Mouse (Mus musculus) midbrain, embryonic 12.5 days (tissue): ENCODE measurements around the gene Meig1. TPM values are rescaled to one million over a fixed set of nuclear protein-coding genes. Genes with fewer than 3 reads are reported as not detected.
"Not testable (repeated sequence)": the region's sequence is repeated elsewhere in the genome, so short reads cannot be mapped to it uniquely, and the experiment has no call there.

Source experiments
- ATAC-seq: fragments of 200-750 bp; cut with Nextera tagmentation; 2 replicates; pipeline ENCODE4 v1.8.0; 2017; ENCODE audit warnings: low read depth, moderate TSS enrichment, moderate library complexity; ENCODE audit not compliant: low FRiP score
- H3K27ac ChIP-seq: fragments of 300-500 bp; sonication (generic); replicated peaks from 2 replicates; pipeline ENCODE4 v1.5.1; 2016; ENCODE audit warnings: mild to moderate bottlenecking
- H3K27me3 ChIP-seq: fragments of 300-500 bp; sonication (generic); 2 replicates; pipeline ENCODE4 v1.6.1; 2016; ENCODE audit warnings: mild to moderate bottlenecking
- H3K36me3 ChIP-seq: fragments of 300-500 bp; sonication (generic); 2 replicates; pipeline ENCODE4 v1.6.1; 2016
- H3K4me1 ChIP-seq: fragments of 300-500 bp; sonication (generic); 2 replicates; pipeline ENCODE4 v1.6.1; 2016
- H3K4me2 ChIP-seq: fragments of 300-500 bp; sonication (generic); replicated peaks from 2 replicates; pipeline ENCODE4 v1.6.1; 2016; ENCODE audit warnings: mild to moderate bottlenecking, moderate library complexity
- H3K4me3 ChIP-seq: fragments of 300-500 bp; sonication (generic); 2 replicates; pipeline ENCODE4 v1.5.1; 2016; ENCODE audit warnings: mild to moderate bottlenecking
- H3K9ac ChIP-seq: fragments of 300-500 bp; sonication (generic); replicated peaks from 2 replicates; pipeline ENCODE4 v1.6.1; 2016; ENCODE audit warnings: mild to moderate bottlenecking, moderate library complexity
- H3K9me3 ChIP-seq: fragments of 300-500 bp; sonication (generic); 2 replicates; pipeline ENCODE4 v1.6.1; 2016; ENCODE audit warnings: mild to moderate bottlenecking
- WGBS: fragments of 180-500 bp; shearing (Covaris S2); methylation state at CpG from one replicate; pipeline ENCODE4 v1.1.7; 2016; 5-methylcytosine and 5-hydroxymethylcytosine counted together
- polyA plus RNA-seq: library from polyadenylated mRNA; unstranded; fragments of >200 nt; fragmentation: Nextera tagmentation; extraction: Ambion mirVana; gene quantifications from 2 replicates; pipeline ENCODE4 v1.2.1, GENCODE M21; 2016

Meig1 gene
- polyA plus RNA-seq, 1 experiment from 2014 or later = not detected

DNA sequence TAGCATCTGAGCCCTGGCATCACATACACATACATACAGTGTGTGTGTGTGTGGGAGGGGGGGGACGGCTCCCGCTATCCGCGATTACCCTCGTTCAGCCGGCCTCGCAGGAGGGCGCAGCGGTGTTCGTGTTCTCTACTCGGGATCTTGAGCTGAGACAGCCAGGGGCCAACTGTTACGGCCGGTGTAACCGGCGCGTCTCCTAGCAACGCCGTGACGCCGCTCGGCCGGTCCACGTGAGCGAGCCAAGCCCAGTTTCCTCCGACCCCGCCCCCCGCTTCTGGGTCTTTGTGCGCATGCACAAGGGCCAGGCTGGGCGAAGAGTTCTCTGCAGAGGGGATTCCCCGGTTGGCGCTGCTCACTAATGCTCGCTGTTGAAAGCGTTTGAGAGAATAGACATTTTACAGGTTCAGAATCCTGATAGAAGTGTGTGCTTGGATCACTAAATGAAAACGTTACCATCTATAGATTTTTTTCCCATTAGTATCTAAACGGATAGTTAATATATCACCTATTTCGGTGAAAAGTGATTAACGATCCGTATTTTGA lies 3.5 kb downstream of the Meig1 start:
- Histone ChIP-seq H3K9ac (no peak overlapping the region; the same call in 1 of the 2 replicates), H3K36me3 (no peaks in the 10 kb centered on the region), H3K4me3 (peak overlapping the region; percentile 46), H3K4me1 (peaks cover 12% of the 10 kb centered on the region), H3K9me3 (no peaks in the 10 kb centered on the region), H3K27me3 (peaks cover 24% of the 10 kb centered on the region), H3K4me2 (peak overlapping the region; percentile 63), H3K27ac (no peak overlapping the region)
- ATAC-seq = peak; percentile 94
- WGBS = 2% methylated on average over 38 of the region's 38 CpGs

DNA sequence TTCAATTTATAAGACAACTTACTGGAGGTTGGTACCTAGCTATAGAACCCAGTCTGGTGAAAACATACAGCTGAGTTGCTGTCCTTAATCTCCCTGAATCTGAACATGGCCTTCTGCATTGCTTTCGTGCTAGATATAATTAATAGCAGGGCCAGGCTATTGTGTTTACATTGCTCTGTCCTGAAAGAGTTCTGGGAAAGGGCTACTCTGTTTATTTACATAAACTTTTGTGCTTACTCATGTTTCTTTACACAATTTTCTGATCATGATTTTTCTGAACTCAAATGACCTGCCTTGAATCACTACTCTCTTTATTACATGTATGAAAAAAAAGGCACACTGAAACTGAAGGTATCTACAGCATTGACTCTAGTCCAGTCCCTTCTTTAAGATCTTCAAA lies 6.8 kb downstream of the Meig1 start:
- peaks cover 8% of the 10 kb centered on the region for H3K4me1 ChIP-seq
- no peaks in the 10 kb centered on the region for H3K9me3 ChIP-seq
- H3K4me2 ChIP-seq = no peak overlapping the region
- no peak for ATAC-seq
- H3K27me3 ChIP-seq = peaks cover 24% of the 10 kb centered on the region
- H3K27ac ChIP-seq = no peak overlapping the region
- no peak overlapping the region for H3K9ac ChIP-seq
- H3K4me3 ChIP-seq = no peak overlapping the region
- WGBS = 69% methylated on average over 1 of the region's 1 CpGs
- no peaks in the 10 kb centered on the region for H3K36me3 ChIP-seq

DNA sequence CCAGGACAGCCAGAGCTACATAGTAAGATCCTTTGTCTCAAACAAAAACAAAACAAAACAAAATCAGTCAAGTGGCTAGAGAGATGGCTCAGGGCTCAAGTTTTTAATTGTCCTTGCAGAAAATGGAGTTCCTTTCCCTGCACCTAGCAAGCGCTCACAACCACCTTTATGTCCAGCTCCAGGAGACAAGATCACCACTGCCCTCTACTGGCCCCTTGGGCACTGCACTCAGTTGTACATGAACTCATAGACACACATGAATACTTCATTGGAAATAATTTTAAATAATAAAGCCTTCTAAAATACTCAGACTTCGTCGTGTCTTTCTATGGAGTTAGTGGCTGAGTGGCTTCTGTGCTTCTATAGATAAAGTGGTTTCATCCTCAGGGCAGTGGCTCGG lies 8.2 kb downstream of the Meig1 start:
- Histone ChIP-seq H3K9ac (no peak overlapping the region), H3K36me3 (no peaks in the 10 kb centered on the region), H3K4me2 (no peak overlapping the region), H3K27me3 (peaks cover 24% of the 10 kb centered on the region), H3K9me3 (no peaks in the 10 kb centered on the region), H3K27ac (no peak overlapping the region), H3K4me3 (no peak overlapping the region), H3K4me1 (no peaks in the 10 kb centered on the region)
- no peak for ATAC-seq
- 40% methylated on average over 4 of the region's 4 CpGs for WGBS

DNA sequence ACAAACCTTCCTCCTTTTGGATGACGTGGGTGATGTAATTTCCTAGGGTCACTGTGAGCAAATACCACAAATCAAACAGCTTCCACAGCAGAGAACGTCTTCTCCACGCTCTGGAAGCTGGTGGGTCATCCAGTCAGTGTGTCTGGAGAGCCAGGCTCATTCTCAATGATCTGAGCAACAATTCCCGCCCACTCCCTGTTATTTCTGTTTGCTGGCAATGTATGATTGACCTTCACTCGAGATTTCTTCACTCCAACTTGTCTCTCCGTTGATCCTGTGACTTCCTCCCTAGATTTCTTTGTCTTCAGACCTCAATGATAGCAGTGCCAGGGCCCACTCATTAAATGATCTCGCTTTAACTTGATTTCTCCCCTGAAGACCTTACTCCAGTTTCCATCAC lies 14.7 kb downstream of the Meig1 start:
- no peaks in the 10 kb centered on the region for H3K9me3 ChIP-seq

DNA sequence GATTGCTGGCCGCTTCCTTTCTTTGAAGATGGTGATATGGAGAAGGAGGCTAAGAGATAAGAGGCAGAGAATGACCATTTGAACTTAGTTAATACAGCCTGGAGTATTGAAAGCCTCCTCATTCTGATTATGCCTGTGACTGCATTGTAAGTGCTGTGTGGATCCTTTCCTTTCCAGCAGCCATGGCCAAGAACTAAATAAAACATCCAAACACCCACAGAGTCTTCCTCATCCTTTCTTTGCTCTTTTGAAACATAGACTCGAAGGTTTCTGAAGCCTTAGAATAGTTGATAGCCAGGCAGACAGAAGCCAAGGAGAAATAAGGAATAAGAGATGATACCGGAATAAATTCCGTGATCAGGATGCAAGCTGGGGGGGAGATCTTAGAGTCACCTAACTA lies 16.5 kb downstream of the Meig1 start:
- no peak for ATAC-seq
- no peaks in the 10 kb centered on the region for H3K27me3 ChIP-seq
- no peaks in the 10 kb centered on the region for H3K4me1 ChIP-seq
- no peaks in the 10 kb centered on the region for H3K9me3 ChIP-seq
- H3K36me3 ChIP-seq = no peaks in the 10 kb centered on the region
- no peak overlapping the region for H3K4me3 ChIP-seq
- H3K27ac ChIP-seq = no peak overlapping the region
- H3K9ac ChIP-seq = no peak overlapping the region
- 88% methylated on average over 4 of the region's 4 CpGs for WGBS
- no peak overlapping the region for H3K4me2 ChIP-seq

More for the DNA sequence above, 14.7 kb downstream of the Meig1 start:
- Histone ChIP-seq H3K9ac (no peak overlapping the region), H3K4me3 (no peak overlapping the region), H3K27me3 (no peaks in the 10 kb centered on the region), H3K4me2 (no peak overlapping the region), H3K27ac (no peak overlapping the region), H3K4me1 (no peaks in the 10 kb centered on the region), H3K36me3 (no peaks in the 10 kb centered on the region)
- no peak for ATAC-seq
- WGBS = 82% methylated on average over 7 of the region's 7 CpGs

DNA sequence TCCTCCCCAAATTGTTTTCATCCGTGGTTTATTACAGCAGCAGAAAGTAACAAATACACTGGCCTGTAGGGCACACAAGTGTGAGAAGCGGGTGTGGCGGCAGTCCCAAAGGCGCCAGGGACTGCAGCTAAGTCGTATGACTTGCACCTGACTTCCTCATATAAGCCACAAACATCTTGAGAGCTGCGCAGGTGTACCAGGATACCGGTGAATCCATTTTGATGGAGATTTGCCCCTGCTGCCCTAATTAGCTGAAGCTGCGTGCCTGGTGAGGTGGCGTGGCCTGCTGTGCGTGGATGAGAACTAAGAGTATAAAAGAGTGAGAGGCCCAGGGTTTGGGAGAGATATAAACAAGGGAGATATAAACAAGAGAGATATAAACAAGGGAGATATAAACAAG lies 25.3 kb downstream of the Meig1 start, which contains the start of gene Olah:
TSS of gene Olah (minus strand) at position 101 of the 400 bp plus-strand sequence.
- H3K27ac ChIP-seq, H3K9ac ChIP-seq, H3K36me3 ChIP-seq, H3K27me3 ChIP-seq, H3K4me1 ChIP-seq, H3K4me2 ChIP-seq, ATAC-seq, H3K9me3 ChIP-seq, H3K4me3 ChIP-seq: not testable (repeated sequence)
- WGBS = 70% methylated on average over 10 of the region's 10 CpGs

DNA sequence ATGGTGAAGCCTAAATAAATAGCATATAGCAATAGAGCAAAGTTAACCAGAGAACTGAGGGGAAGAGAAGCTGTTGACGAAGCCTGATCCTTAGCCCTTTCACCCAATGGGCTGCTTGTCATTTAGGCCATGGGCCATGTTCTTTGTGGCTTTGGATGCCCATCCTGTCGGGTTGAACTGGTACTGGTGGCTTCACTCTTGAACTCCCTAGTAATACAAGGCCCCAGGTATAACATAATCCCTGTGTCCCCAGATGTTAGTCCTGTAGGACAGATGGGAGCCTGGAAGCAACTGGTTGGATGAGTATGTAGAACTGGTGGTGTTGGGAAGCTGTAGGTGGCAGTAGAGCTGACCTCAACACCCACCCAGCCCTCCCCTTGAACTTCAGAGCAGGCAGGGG lies 30.5 kb downstream of the Meig1 start:
- H3K9ac ChIP-seq = no peak overlapping the region
- no peaks in the 10 kb centered on the region for H3K9me3 ChIP-seq
- ATAC-seq = no peak
- H3K27ac ChIP-seq = no peak overlapping the region
- 77% methylated on average over 2 of the region's 2 CpGs for WGBS
- no peaks in the 10 kb centered on the region for H3K4me1 ChIP-seq
- no peak overlapping the region for H3K4me2 ChIP-seq
- H3K4me3 ChIP-seq = no peak overlapping the region
- H3K27me3 ChIP-seq = no peaks in the 10 kb centered on the region
- H3K36me3 ChIP-seq = no peaks in the 10 kb centered on the region

DNA sequence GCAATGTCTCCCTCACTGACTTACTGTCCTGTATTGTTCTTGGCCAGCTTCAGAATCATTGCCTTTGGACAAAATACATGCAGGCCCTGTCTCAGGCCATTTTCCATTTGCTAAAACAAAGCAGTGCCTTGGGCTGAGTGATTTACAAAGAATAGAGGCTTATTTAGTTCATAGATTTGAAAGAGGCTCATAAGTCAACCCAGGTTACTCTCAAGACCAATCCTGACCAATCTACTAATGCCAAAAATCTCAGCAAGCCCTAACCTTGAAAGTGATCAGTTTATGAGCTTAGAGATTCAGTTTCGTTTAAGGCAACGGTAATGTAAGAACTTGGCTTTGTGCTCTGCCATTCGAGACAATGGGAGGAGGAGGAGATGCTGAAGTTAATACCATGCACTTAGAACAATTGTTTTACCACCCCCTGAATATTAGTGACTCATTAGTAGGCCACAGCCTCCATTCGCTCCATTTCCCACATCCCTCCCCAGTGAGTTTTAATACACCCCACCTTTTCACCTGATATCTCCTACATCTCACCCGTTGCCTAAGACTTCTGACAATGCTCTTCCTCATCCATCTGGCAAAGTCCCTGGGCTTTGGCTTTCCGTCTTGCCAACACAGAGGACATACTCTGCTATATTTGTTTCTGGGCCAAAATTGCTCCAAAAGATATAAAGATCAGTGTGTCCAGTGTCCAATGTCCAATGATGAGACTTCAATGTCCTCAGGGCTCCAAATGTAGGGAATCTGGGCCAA lies 35.2 kb downstream of the Meig1 start:
- H3K9ac ChIP-seq = no peak overlapping the region

DNA sequence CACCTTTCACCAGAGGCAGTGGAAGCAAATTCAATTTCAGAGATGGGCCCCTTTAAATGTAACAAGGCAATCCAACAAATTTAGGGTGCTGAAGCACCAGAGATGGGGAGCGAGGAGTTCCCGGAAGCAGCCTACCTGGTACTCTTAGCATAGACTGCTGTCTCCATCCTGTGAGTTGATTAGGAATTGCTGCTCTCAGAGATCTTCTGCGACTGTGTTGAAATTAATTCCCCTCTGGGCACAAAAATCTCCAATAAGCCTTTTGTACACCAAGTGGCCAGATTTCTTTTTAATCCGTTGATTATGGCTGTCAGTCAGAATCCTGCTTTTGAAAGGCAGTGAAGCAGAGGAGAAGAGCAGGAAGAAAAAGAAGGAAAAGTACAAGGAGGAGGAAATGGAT lies 57.3 kb downstream of the Meig1 start:
- WGBS = 52% methylated on average over 4 of the region's 4 CpGs
- no peak for ATAC-seq
- H3K9ac ChIP-seq = no peak overlapping the region
- no peaks in the 10 kb centered on the region for H3K27me3 ChIP-seq
- no peak overlapping the region for H3K4me3 ChIP-seq
- no peaks in the 10 kb centered on the region for H3K9me3 ChIP-seq
- H3K4me2 ChIP-seq = no peak overlapping the region
- 0 out of 2 replicates have a peak, but pooled peaks cover 2% of the 10 kb centered on the region for H3K4me1 ChIP-seq
- H3K27ac ChIP-seq = no peak overlapping the region
- no peaks in the 10 kb centered on the region for H3K36me3 ChIP-seq

More for the DNA sequence above, 35.2 kb downstream of the Meig1 start:
- Histone ChIP-seq H3K4me2 (no peak overlapping the region), H3K4me3 (no peak overlapping the region), H3K4me1 (no peaks in the 10 kb centered on the region), H3K27ac (no peak overlapping the region), H3K36me3 (no peaks in the 10 kb centered on the region), H3K9me3 (no peaks in the 10 kb centered on the region), H3K27me3 (no peaks in the 10 kb centered on the region)
- WGBS = 86% methylated on average over 6 of the region's 6 CpGs
- no peak for ATAC-seq

DNA sequence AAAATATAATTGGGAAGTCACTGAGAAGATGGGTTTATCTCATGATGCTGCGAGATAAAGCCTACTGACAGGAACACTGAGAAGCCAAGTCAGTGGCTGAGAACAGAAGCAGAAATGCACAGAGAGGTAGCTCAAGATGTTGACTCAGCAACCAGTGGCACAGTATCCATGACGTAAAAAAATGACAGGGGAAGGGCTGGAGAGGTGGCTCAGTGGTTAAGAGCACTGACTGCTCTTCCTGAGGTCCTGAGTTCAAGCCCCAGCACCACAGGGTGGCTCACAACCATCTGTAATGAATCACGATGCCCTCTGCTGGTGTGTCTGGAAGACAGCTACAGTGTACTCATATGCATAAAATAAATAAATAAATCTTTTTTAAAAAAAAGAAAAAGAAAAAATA lies 61.4 kb downstream of the Meig1 start:
- Histone ChIP-seq H3K4me2 (no peak overlapping the region), H3K27me3 (no peaks in the 10 kb centered on the region), H3K9me3 (no peaks in the 10 kb centered on the region), H3K4me3 (no peak overlapping the region), H3K36me3 (no peaks in the 10 kb centered on the region), H3K27ac (no peak overlapping the region), H3K4me1 (0 out of 2 replicates have a peak, but pooled peaks cover 2% of the 10 kb centered on the region), H3K9ac (no peak overlapping the region)
- 90% methylated on average over 3 of the region's 3 CpGs for WGBS
- no peak for ATAC-seq
